Comparison of ENCODE assay signal across 18 mouse cellular contexts in the genomic region with DNA sequence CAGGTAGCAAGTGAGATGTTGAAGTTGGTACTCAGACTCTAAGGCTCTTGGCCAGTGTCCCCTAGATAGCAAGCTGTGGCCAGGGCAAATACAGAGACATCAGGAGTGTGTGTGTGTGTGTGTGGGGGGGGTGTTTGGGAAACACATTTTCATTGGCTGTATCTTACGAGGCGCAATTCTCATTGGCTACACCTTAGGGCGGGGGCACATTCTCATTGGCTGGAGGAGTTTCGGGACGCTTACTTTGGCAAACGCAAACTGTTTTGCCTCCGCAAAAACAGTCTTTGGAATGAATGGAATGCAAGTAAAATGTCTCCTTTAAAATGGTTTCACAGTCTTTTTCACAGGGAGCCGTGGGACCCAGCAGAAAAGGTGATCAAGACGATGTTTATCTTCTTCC. TPM values are rescaled to one million over a fixed set of nuclear protein-coding genes. Genes with fewer than 3 reads are reported as not detected.
DNase-seq lines count a peak whose midpoint lies in the region; ATAC-seq and TF ChIP-seq lines count a peak whose summit lies in the region.
"Had no signal": no experiment of that assay in that cellular context is flagged by ENCODE, and none has a peak within 500 bp of the region (broad histone marks: within the 10 kb centered on the region; RNA-seq: fewer than 3 reads in every experiment).

No protein-coding gene starts in this region.

- no peak overlapping the region for H3K9ac ChIP-seq in kidney, embryonic 16.5 days (replicated peaks; ENCODE audit: low read length)
- no peak overlapping the region for H3K9ac ChIP-seq in stomach, embryonic 15.5 days
- no peak overlapping the region for H3K9ac ChIP-seq in stomach, postnatal 0 days (ENCODE audit: low read length)
- no peak overlapping the region for H3K9ac ChIP-seq in embryonic facial prominence, embryonic 14.5 days (ENCODE audit: low read depth, low read length)
- no peak overlapping the region for H3K9ac ChIP-seq in midbrain, embryonic 15.5 days
- H3K9ac ChIP-seq: hindbrain, embryonic 14.5 days; midbrain, embryonic 13.5 days had no signal

- 37% methylated on average over 9 of the region's 9 CpGs for WGBS in kidney, adult 2 months
- WGBS in kidney, embryonic 16.5 days = 50% methylated on average over 9 of the region's 9 CpGs
- 43% methylated on average over 9 of the region's 9 CpGs for WGBS in stomach, embryonic 15.5 days
- 33% methylated on average over 9 of the region's 9 CpGs for WGBS in stomach, postnatal 0 days
- WGBS in embryonic facial prominence, embryonic 14.5 days = 36% methylated on average over 9 of the region's 9 CpGs
- WGBS in midbrain, embryonic 15.5 days = 64% methylated on average over 9 of the region's 9 CpGs

- H3K27me3 ChIP-seq in kidney, adult 2 months (replicated peaks; ENCODE audit: control insufficient read depth, insufficient read depth, low read length) = no peaks in the 10 kb centered on the region
- no peaks in the 10 kb centered on the region for H3K27me3 ChIP-seq in kidney, embryonic 16.5 days (ENCODE audit: insufficient read depth, low read length)
- H3K27me3 ChIP-seq in stomach, embryonic 15.5 days (replicated peaks) = no peaks in the 10 kb centered on the region
- no peaks in the 10 kb centered on the region for H3K27me3 ChIP-seq in stomach, postnatal 0 days (ENCODE audit: control insufficient read depth, insufficient read depth, low read length)
- no peaks in the 10 kb centered on the region for H3K27me3 ChIP-seq in embryonic facial prominence, embryonic 14.5 days (replicated peaks; ENCODE audit: control insufficient read depth, insufficient read depth, low read length)
- no peaks in the 10 kb centered on the region for H3K27me3 ChIP-seq in midbrain, embryonic 15.5 days (replicated peaks)

- no peak overlapping the region; the same call in 1 of the 2 replicates for H3K4me2 ChIP-seq in kidney, embryonic 16.5 days (replicated peaks; ENCODE audit: low read depth, low read length)
- H3K4me2 ChIP-seq in stomach, embryonic 15.5 days = peak overlapping the region; percentile 1; the same call in 1 of the 2 replicates
- no peak overlapping the region for H3K4me2 ChIP-seq in stomach, postnatal 0 days (replicated peaks; ENCODE audit: low read depth)
- H3K4me2 ChIP-seq in embryonic facial prominence, embryonic 14.5 days (ENCODE audit: low read depth, low read length) = peak overlapping the region; percentile 31; the same call in 1 of the 2 replicates
- no peak overlapping the region for H3K4me2 ChIP-seq in midbrain, embryonic 15.5 days
- H3K4me2 ChIP-seq: hindbrain, embryonic 14.5 days; liver, embryonic 11.5 days; midbrain, embryonic 13.5 days had no signal

- no peaks in the 10 kb centered on the region for H3K36me3 ChIP-seq in kidney, adult 2 months (ENCODE audit: control insufficient read depth, insufficient read depth, low read length)
- H3K36me3 ChIP-seq in kidney, embryonic 16.5 days (ENCODE audit: insufficient read depth, low read length) = no peaks in the 10 kb centered on the region
- H3K36me3 ChIP-seq in stomach, embryonic 15.5 days = no peaks in the 10 kb centered on the region
- no peaks in the 10 kb centered on the region for H3K36me3 ChIP-seq in stomach, postnatal 0 days (ENCODE audit: control insufficient read depth, insufficient read depth, low read length)
- no peaks in the 10 kb centered on the region for H3K36me3 ChIP-seq in embryonic facial prominence, embryonic 14.5 days (ENCODE audit: control insufficient read depth, insufficient read depth, low read length)
- no peaks in the 10 kb centered on the region for H3K36me3 ChIP-seq in midbrain, embryonic 15.5 days (replicated peaks)
- H3K36me3 ChIP-seq: midbrain, embryonic 13.5 days had no signal

- TF ChIP-seq POLR2A in kidney, adult 2 months (IDR thresholded peaks at IDR 0.05; ENCODE audit: low read depth, low read length) = no peak

- no peak overlapping the region for H3K4me3 ChIP-seq in kidney, adult 2 months (ENCODE audit: insufficient read depth, low read depth, low read length)
- H3K4me3 ChIP-seq in kidney, embryonic 16.5 days (ENCODE audit: low read length) = no peak overlapping the region
- H3K4me3 ChIP-seq in stomach, embryonic 15.5 days (replicated peaks) = no peak overlapping the region
- no peak overlapping the region for H3K4me3 ChIP-seq in stomach, postnatal 0 days (ENCODE audit: low read depth, low read length)
- no peak overlapping the region for H3K4me3 ChIP-seq in embryonic facial prominence, embryonic 14.5 days (ENCODE audit: low read depth, low read length)
- no peak overlapping the region for H3K4me3 ChIP-seq in midbrain, embryonic 15.5 days
- H3K4me3 ChIP-seq: heart, adult 2 months; midbrain, embryonic 13.5 days had no signal

- TF ChIP-seq EP300 in stomach, postnatal 0 days (optimal IDR thresholded peaks at IDR 0.05) = no peak

- peak; percentile 40 for DNase-seq in kidney, adult 2 months
- no peak for DNase-seq in stomach, postnatal 0 days (ENCODE audit: low spot score)
- DNase-seq in embryonic facial prominence, embryonic 14.5 days (ENCODE audit: low spot score) = peak; percentile 65
- DNase-seq in urinary bladder, postnatal 4 days (ENCODE audit: low spot score in 2 of 2) = no peak
- DNase-seq: cerebellum, adult 11 months; cerebellum, postnatal 36 days; heart, postnatal 14 days; spleen, adult 18-20 months; thymus, postnatal 36 days had no signal

- H3K4me1 ChIP-seq in kidney, adult 2 months (ENCODE audit: control insufficient read depth, insufficient read depth, low read length) = peaks cover 8% of the 10 kb centered on the region
- peaks cover 17% of the 10 kb centered on the region for H3K4me1 ChIP-seq in kidney, embryonic 16.5 days (ENCODE audit: insufficient read depth, low read length)
- H3K4me1 ChIP-seq in stomach, embryonic 15.5 days = 0 out of 2 replicates have a peak, but pooled peaks cover 3% of the 10 kb centered on the region
- no peaks in the 10 kb centered on the region for H3K4me1 ChIP-seq in stomach, postnatal 0 days (replicated peaks; ENCODE audit: control insufficient read depth, insufficient read depth)
- H3K4me1 ChIP-seq in embryonic facial prominence, embryonic 14.5 days (ENCODE audit: control insufficient read depth, insufficient read depth, low read length) = peaks cover 37% of the 10 kb centered on the region
- H3K4me1 ChIP-seq in midbrain, embryonic 15.5 days = peaks cover 10% of the 10 kb centered on the region

- no peaks in the 10 kb centered on the region for H3K9me3 ChIP-seq in kidney, embryonic 16.5 days (ENCODE audit: low read length)
- no peaks in the 10 kb centered on the region for H3K9me3 ChIP-seq in stomach, embryonic 15.5 days
- H3K9me3 ChIP-seq in stomach, postnatal 0 days (ENCODE audit: control insufficient read depth, low read length) = no peaks in the 10 kb centered on the region
- H3K9me3 ChIP-seq in embryonic facial prominence, embryonic 14.5 days (ENCODE audit: control insufficient read depth, low read length) = no peaks in the 10 kb centered on the region
- no peaks in the 10 kb centered on the region for H3K9me3 ChIP-seq in midbrain, embryonic 15.5 days
- H3K9me3 ChIP-seq: midbrain, embryonic 13.5 days had no signal

- no peak for ATAC-seq in kidney, embryonic 16.5 days (ENCODE audit: low FRiP score, low TSS enrichment)
- ATAC-seq in stomach, embryonic 15.5 days (ENCODE audit: insufficient read depth, low FRiP score, low read depth) = no peak
- ATAC-seq in stomach, postnatal 0 days (ENCODE audit: low FRiP score, low TSS enrichment) = no peak
- peak; percentile 31; the same call in 1 of the 2 replicates for ATAC-seq in embryonic facial prominence, embryonic 14.5 days (ENCODE audit: low read depth)
- ATAC-seq in midbrain, embryonic 15.5 days (replicated peaks) = no peak
- ATAC-seq: forebrain, embryonic 16.5 days; intestine, postnatal 0 days; midbrain, embryonic 13.5 days had no signal

- no peak for TF ChIP-seq CTCF in kidney, adult 2 months (conservative IDR thresholded peaks at IDR 0.05; ENCODE audit: insufficient read depth, insufficient read length, low read depth, low read length)
- TF ChIP-seq CTCF in stomach, postnatal 0 days (IDR thresholded peaks at IDR 0.05; ENCODE audit: low read depth) = no peak

- no peak overlapping the region for H3K27ac ChIP-seq in kidney, adult 2 months (ENCODE audit: insufficient read depth, low read depth, low read length)
- no peak overlapping the region for H3K27ac ChIP-seq in kidney, embryonic 16.5 days (ENCODE audit: low read length)
- H3K27ac ChIP-seq in stomach, embryonic 15.5 days = no peak overlapping the region
- no peak overlapping the region for H3K27ac ChIP-seq in stomach, postnatal 0 days (replicated peaks)
- H3K27ac ChIP-seq in embryonic facial prominence, embryonic 14.5 days (replicated peaks; ENCODE audit: low read depth, low read length) = 0 out of 2 replicates have a peak overlapping the region, but pooled peaks have one; percentile 21
- no peak overlapping the region for H3K27ac ChIP-seq in midbrain, embryonic 15.5 days
- H3K27ac ChIP-seq: heart, adult 2 months; hindbrain, embryonic 14.5 days; midbrain, embryonic 13.5 days had no signal

RNA-seq across cellular contexts. Expression of a gene that starts 46.9 kb away (rescaled TPM):
- polyA plus RNA-seq in kidney, adult 2 months (2012; rRNA removed) = 5.4 and 6.1 TPM in 2 replicates
- polyA plus RNA-seq in kidney, embryonic 16.5 days (2015; fragmentation: Nextera tagmentation; extraction: Ambion mirVana) = 140 and 155 TPM in 2 replicates
- polyA plus RNA-seq in stomach, embryonic 15.5 days (2015; fragmentation: Nextera tagmentation; extraction: Ambion mirVana) = 93.7 and 106 TPM in 2 replicates
- polyA plus RNA-seq in stomach, postnatal 0 days (2015; fragmentation: Nextera tagmentation; extraction: Ambion mirVana) = 26.0 and 28.7 TPM in 2 replicates
- 87.2 and 110 TPM in 2 replicates for polyA plus RNA-seq in embryonic facial prominence, embryonic 14.5 days (2014; fragmentation: Nextera tagmentation; extraction: Ambion mirVana)
- polyA plus RNA-seq in midbrain, embryonic 15.5 days (2015; fragmentation: Nextera tagmentation; extraction: Ambion mirVana) = 307 and 327 TPM in 2 replicates

Comparison
In these comparisons a context has a peak if more than half of its experiments do, and no peak if none do; other contexts are left out.
1. H3K4me2 ChIP-seq: peak in stomach, embryonic 15.5 days (single experiment) and embryonic facial prominence, embryonic 14.5 days (single experiment); none in kidney, embryonic 16.5 days (single experiment), stomach, postnatal 0 days (single experiment) and midbrain, embryonic 15.5 days (single experiment).
2. DNase-seq: peak in kidney, adult 2 months (single experiment) and embryonic facial prominence, embryonic 14.5 days (single experiment); none in stomach, postnatal 0 days (single experiment) and urinary bladder, postnatal 4 days (0 of 2).